In the genomic region with DNA sequence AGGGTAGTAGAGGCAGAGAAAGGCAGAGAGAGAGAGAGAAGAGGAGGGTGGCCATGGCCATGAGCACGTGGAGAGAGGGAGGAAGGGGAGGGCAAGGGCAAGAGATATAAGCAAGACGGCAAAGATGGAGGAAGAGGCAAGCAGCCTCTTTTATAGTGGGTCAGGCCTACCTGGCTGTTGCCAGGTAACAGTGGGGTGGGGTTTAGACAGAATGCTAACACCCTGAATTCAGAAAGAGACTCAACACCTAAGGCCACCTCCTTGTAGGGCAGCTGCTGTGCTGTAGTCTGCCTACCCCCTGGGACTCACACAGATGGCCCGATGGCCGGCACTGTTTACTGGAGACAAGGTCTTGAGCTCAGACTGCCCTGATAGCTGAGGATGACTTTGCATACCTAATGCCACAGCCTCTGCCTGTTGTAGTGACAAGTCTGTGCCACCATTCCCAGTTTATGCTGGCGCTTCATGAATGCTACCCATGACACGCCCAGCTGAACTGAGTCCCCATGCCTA, we compare ENCODE assay signal across 14 mouse cellular contexts.
"Had no signal": no experiment of that assay in that cellular context is flagged by ENCODE, and none has a peak within 500 bp of the region (broad histone marks: within the 10 kb centered on the region; RNA-seq: fewer than 3 reads in every experiment).

No protein-coding gene starts in this region.

- H3K4me2 ChIP-seq: limb, embryonic 13.5 days; neural tube, embryonic 12.5 days had no signal

- H3K9me3 ChIP-seq: limb, embryonic 13.5 days; neural tube, embryonic 12.5 days had no signal

- DNase-seq: kidney, adult 11 months; kidney, postnatal 36 days; layer of hippocampus, adult 9-11 months; layer of hippocampus, postnatal 36 days; lung, adult 18-20 months; lung, postnatal 36 days; right cerebral cortex, postnatal 4 days; spleen, adult 18-20 months; thymus, adult 18-20 months; thymus, postnatal 14 days had no signal

- H3K27ac ChIP-seq: limb, embryonic 13.5 days; liver, embryonic 14.5 days; neural tube, embryonic 12.5 days had no signal

- ATAC-seq: lung, postnatal 0 days had no signal

- H3K4me3 ChIP-seq: limb, embryonic 13.5 days; neural tube, embryonic 12.5 days had no signal

- H3K9ac ChIP-seq: limb, embryonic 13.5 days; liver, embryonic 14.5 days; neural tube, embryonic 12.5 days had no signal

- H3K27me3 ChIP-seq: limb, embryonic 13.5 days; neural tube, embryonic 12.5 days had no signal

- H3K36me3 ChIP-seq: limb, embryonic 13.5 days; neural tube, embryonic 12.5 days had no signal
